Mouse (Mus musculus): ENCODE results near the gene Gm9913.

The Gm9913 gene

GRCm38 (mm10) chr2:125494831-125495812 lies 9.8 kb upstream of the Gm9913 start:
- DNase-seq (ENCODE audit: low spot score in 2 of 2) = no peak

GRCm38 (mm10) chr2:125496696-125497095 lies 8.2 kb upstream of the Gm9913 start:
- DNase-seq (ENCODE audit: low spot score in 2 of 2) = no peak

DNA sequence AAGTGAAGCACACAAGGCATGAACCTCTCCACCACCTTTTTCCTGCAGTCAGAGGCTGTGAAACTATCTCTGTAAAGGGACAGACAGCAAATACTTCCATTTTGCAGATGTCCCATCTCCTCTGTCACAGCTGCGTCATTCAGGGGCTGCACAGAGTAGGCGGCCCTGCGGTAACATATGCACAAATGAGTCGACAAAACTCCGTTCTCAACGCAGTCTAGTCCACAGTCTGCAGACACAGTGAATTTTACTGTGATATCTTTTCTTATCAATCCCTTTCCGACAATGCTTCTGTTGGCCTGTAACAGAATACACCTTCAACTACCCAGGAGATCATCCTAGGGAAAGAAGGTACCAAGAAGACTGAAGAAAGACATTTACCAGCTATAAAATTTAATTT lies 6.7 kb upstream of the Gm9913 start:
- no peak for DNase-seq (ENCODE audit: low spot score in 2 of 2)

DNA sequence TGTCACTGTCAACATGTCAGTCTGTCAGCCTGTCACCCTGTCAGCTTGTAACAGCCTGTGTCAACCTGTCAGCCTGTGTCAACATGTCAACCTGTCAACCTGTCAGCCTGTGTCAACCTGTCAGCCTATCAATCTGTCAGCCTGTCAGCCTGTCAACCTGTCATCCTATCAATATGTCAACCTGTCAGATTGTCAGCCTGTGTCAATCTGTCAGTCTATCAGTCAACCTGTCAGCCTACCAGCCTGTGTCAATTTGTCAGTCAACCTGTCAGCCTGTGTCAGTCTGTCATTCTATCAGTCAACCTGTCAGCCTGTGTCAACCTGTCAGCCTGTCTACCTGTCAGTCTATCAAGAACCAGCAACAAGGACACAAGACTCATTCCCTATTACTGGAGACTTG lies 3.4 kb upstream of the Gm9913 start:
- no peak for DNase-seq (ENCODE audit: low spot score in 2 of 2)

GRCm38 (mm10) chr2:125505746-125506315 lies 942 bp downstream of the Gm9913 start:
- peak; percentile 60 to 61 for DNase-seq (ENCODE audit: low spot score in 2 of 2)

DNA sequence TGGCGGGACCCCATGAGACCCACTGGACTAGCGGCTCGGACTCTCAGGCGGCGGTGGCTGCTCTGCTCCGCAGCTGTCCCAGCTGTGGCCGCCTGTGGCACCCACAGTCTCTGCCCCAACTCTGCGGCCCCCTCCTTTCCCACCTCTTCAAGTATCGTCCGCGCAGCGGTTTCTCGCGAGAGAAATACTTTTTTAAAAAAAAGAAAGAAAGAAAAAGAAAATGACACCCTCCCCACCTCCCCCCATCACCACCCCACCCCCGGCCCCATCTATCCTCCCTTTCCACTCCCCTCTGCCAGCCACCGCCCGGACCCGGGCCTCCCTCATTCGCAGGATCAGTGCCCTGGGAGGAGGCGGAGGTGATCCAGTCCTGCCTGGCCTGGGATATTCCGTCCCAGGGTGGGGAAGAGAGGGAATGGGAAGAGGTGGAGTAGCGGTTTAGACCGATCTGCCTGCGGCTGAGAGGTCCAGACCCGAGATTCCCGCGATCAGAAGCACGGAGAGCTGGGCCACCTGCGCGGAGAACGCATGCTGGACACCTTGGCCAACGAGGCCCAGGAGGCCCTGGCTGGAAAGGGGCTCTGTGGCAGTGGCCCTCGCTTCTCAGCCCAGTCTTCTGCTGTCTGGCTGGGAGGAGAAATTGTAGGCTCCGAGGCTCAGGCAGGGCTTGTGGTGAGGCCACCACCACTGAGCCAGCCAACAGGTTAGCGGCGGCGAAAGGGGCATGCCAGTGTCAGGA lies 1.6 kb downstream of the Gm9913 start:
- peak in 1 of 2 experiments; percentile 66 for DNase-seq (ENCODE audit: low spot score in 2 of 2)

DNA sequence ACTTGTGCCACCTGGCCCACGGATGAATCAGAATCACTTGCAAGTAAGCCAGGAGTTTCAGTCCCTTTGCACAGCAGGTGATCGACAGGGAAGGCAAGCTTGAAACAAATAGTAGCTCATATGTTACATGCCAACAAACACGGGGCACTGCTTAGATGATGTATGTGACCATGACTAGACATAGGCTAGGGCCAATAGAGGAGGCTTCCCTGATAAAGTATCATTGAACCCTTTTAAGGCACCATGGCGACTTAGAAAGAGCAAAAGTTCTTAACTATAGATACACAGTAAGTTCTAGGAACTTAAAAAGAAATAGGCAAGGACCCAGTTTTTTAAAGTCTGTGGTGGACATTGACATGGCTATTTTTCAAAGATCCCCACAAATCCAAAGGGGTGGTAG lies 3.0 kb downstream of the Gm9913 start, which contains the start of gene Fbn1:
TSS of gene Fbn1 (minus strand) at position 101 of the 400 bp plus-strand sequence.
- no peak for DNase-seq (ENCODE audit: low spot score in 2 of 2)

GRCm38 (mm10) chr2:125508381-125508780 lies 3.5 kb downstream of the Gm9913 start:
- no peak for DNase-seq (ENCODE audit: low spot score in 2 of 2)

DNA sequence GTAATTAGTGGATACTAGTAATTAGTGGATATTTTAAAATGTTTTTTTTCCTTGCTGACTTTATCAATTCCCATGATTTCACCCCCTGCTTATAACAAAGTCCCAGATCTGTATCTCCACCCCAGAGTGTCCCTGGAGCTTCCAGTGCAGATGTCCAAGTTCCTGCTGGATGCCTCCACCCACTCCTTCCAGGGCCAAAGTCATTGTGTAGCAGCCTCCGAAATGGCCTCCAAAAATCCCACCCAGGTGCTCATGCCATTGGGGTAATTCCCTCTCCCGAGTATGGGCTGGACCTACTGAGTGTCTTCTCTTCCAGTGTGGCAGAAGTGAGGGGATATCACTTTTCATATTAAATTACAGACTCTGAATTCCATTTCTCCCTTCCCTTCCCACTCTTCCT lies 5.9 kb downstream of the Gm9913 start:
- no peak for DNase-seq (ENCODE audit: low spot score in 2 of 2)

- no peak for DNase-seq (ENCODE audit: low spot score in 2 of 2)
These were observed 7.0 kb downstream of the Gm9913 start for GRCm38 (mm10) chr2:125511898-125512297.

DNA sequence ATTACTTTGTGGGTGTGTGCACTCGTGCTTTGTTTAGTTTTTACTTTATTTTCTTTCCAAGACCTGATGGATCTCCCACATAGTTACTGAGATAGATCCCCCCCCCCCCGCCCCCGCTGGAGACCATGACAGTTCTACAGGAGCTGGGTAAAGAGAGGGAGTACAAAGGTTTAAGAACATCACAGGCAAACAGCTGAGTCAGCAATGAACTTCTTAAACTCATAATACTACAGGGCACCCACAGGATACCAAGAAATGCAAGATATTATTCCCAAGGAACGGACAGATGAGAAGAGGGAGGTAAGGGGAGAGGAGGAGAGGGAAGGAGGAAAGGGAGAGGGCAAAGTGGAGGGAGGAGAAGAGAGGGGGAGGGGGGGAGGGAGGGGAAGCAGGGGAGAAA lies 7.7 kb downstream of the Gm9913 start:
- no peak for DNase-seq (ENCODE audit: low spot score in 2 of 2)

DNA sequence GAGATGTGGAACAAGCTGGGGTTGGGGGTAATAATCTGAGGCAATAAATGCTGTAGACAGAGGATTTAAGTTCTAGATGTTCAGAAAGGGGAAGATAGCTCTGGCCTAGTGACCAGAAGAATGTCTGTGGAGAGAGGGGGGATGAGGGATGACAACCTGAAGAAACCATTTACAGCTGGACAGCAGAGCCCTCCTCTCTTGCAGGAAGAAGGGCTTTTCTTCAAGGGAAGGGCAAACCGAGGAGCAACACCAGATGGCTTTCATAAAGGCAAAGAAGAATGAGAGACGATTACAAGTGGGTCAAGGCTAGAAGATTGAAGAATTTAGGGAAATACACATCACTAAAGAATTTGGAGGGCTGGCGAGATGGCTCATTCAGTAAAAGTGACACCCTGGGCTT lies 9.5 kb downstream of the Gm9913 start:
- DNase-seq (ENCODE audit: low spot score in 2 of 2) = no peak

GRCm38 (mm10) chr2:125515291-125516057 lies 10.6 kb downstream of the Gm9913 start:
- no peak for DNase-seq (ENCODE audit: low spot score in 2 of 2)

- no peak for DNase-seq (ENCODE audit: low spot score in 2 of 2)
These were observed 11.7 kb downstream of the Gm9913 start for GRCm38 (mm10) chr2:125516594-125516993.

- no peak for DNase-seq (ENCODE audit: low spot score in 2 of 2)
These were observed 20.6 kb downstream of the Gm9913 start for GRCm38 (mm10) chr2:125525484-125525883.

GRCm38 (mm10) chr2:125526566-125526965 lies 21.7 kb downstream of the Gm9913 start:
- DNase-seq (ENCODE audit: low spot score in 2 of 2) = no peak

GRCm38 (mm10) chr2:125530665-125531064 lies 25.8 kb downstream of the Gm9913 start:
- DNase-seq (ENCODE audit: low spot score in 2 of 2) = no peak

GRCm38 (mm10) chr2:125539640-125540039 lies 34.8 kb downstream of the Gm9913 start:
- no peak for DNase-seq (ENCODE audit: low spot score in 2 of 2)

DNA sequence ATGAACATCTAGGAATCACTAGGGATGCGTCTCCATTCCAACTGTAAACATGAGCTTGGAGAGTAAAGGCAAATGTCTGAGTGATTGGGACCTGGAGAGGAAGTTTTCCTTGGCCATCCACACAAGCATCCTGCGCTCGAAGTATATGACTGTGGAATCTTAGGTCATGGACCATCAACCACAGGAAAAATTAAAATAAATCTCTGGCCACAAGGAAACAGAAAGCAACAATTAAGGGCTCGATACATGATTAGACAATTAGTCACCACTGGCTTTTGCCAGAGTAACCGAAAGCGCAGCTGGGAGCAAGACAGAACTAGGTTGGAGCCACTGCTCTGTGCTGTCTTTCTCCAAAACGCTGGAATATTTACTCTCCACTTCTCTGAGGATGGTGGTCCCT lies 35.7 kb downstream of the Gm9913 start:
- no peak for DNase-seq (ENCODE audit: low spot score in 2 of 2)

GRCm38 (mm10) chr2:125541451-125541850 lies 36.6 kb downstream of the Gm9913 start:
- DNase-seq (ENCODE audit: low spot score in 2 of 2) = no peak

- no peak for DNase-seq (ENCODE audit: low spot score in 2 of 2)
These were observed 38.8 kb downstream of the Gm9913 start for GRCm38 (mm10) chr2:125543646-125544045.

GRCm38 (mm10) chr2:125544986-125545385 lies 40.1 kb downstream of the Gm9913 start:
- DNase-seq (ENCODE audit: low spot score in 2 of 2) = no peak
